Mouse (Mus musculus) kidney, embryonic 16.5 days (tissue): ENCODE data around the gene Taz. TPM values are rescaled to one million over a fixed set of nuclear protein-coding genes. Genes with fewer than 3 reads are reported as not detected.

Experiments
- ATAC-seq: fragments of 200-750 bp; cut with Nextera tagmentation; 2 replicates; pipeline ENCODE4 v1.8.0; 2017; ENCODE audit warnings: moderate TSS enrichment; ENCODE audit not compliant: low FRiP score, low TSS enrichment
- H3K27ac ChIP-seq: fragments of 300-500 bp; sonication (generic); 2 replicates; pipeline ENCODE4 v1.5.1; 2014; ENCODE audit warnings: low read length
- H3K27me3 ChIP-seq: fragments of 300-500 bp; sonication (generic); 2 replicates; pipeline ENCODE4 v1.6.1; 2014; ENCODE audit warnings: low read length, control low read depth, mixed read lengths; ENCODE audit not compliant: insufficient read depth
- H3K36me3 ChIP-seq: fragments of 300-500 bp; sonication (generic); 2 replicates; pipeline ENCODE4 v1.6.1; 2014; ENCODE audit warnings: low read length, control low read depth, mixed read lengths; ENCODE audit not compliant: insufficient read depth
- H3K4me1 ChIP-seq: fragments of 300-500 bp; sonication (generic); 2 replicates; pipeline ENCODE4 v1.6.1; 2014; ENCODE audit warnings: low read length, control low read depth, mixed read lengths; ENCODE audit not compliant: insufficient read depth
- H3K4me2 ChIP-seq: fragments of 300-500 bp; sonication (generic); replicated peaks from 2 replicates; pipeline ENCODE4 v1.6.1; 2014; ENCODE audit warnings: low read depth, low read length
- H3K4me3 ChIP-seq: fragments of 300-500 bp; sonication (generic); 2 replicates; pipeline ENCODE4 v1.5.1; 2014; ENCODE audit warnings: mild to moderate bottlenecking, low read length
- H3K9ac ChIP-seq: fragments of 300-500 bp; sonication (generic); replicated peaks from 2 replicates; pipeline ENCODE4 v1.6.1; 2014; ENCODE audit warnings: low read length
- H3K9me3 ChIP-seq: fragments of 300-500 bp; sonication (generic); 2 replicates; pipeline ENCODE4 v1.6.1; 2016; ENCODE audit warnings: low read length, control low read depth
- WGBS: fragments of 180-500 bp; shearing (Covaris S2); extraction: QIAGEN DNeasy Blood & Tissue Kit; methylation state at CpG from one replicate; pipeline ENCODE4 v1.1.7; 2014; 5-methylcytosine and 5-hydroxymethylcytosine counted together
- polyA plus RNA-seq: library from polyadenylated mRNA; unstranded; fragments of >200 nt; fragmentation: Nextera tagmentation; extraction: Ambion mirVana; gene quantifications from 2 replicates; pipeline ENCODE4 v1.2.1, GENCODE M21; 2015

Taz gene
- polyA plus RNA-seq: 97.2 and 103 TPM in 2 replicates

- peak within 1 kb of the TSS; percentile 75 for H3K9ac ChIP-seq
- H3K27me3 ChIP-seq: no peaks in the 10 kb centered on the region
- no peaks in the 10 kb centered on the region for H3K9me3 ChIP-seq
- peak within 1 kb of the TSS; percentile 58 for H3K4me3 ChIP-seq
- no peaks in the 10 kb centered on the region; the same call in 1 of the 2 replicates for H3K36me3 ChIP-seq
- H3K27ac ChIP-seq: peak within 1 kb of the TSS; percentile 77
- 28% methylated on average over 16 of the region's 16 CpGs for WGBS
- H3K4me2 ChIP-seq: peak within 1 kb of the TSS; percentile 79
- peaks cover 11% of the 10 kb centered on the region for H3K4me1 ChIP-seq
- peak; percentile 97 for ATAC-seq
Observed at GRCm38 (mm10) chrX:74281732-74282394, at the start of gene Taz, which contains the start of gene Dnase1l1. TSS of gene Taz (plus strand) at chrX:74281912. TSS of gene Dnase1l1 (minus strand) at chrX:74282337.

- Histone ChIP-seq H3K9me3 (no peaks in the 10 kb centered on the region), H3K27me3 (no peaks in the 10 kb centered on the region), H3K4me2 (no peak overlapping the region), H3K4me1 (no peaks in the 10 kb centered on the region), H3K9ac (no peak overlapping the region), H3K27ac (no peak overlapping the region), H3K4me3 (no peak overlapping the region), H3K36me3 (peaks cover 70% of the 10 kb centered on the region)
- 93% methylated on average over 5 of the region's 5 CpGs for WGBS
- ATAC-seq: no peak
Observed at GRCm38 (mm10) chrX:74233196-74233595, 48.5 kb upstream of the Taz start.

- WGBS: 95% methylated on average over 4 of the region's 4 CpGs
Observed at GRCm38 (mm10) chrX:74240332-74240731, 41.4 kb upstream of the Taz start.

GRCm38 (mm10) chrX:74243396-74243795 is 38.3 kb upstream of the Taz start:
- peak overlapping the region; percentile 78 for H3K9ac ChIP-seq
- peaks cover 41% of the 10 kb centered on the region for H3K36me3 ChIP-seq
- 82% methylated on average over 2 of the region's 2 CpGs for WGBS
- H3K9me3 ChIP-seq: no peaks in the 10 kb centered on the region
- ATAC-seq: no peak
- no peaks in the 10 kb centered on the region; the same call in 1 of the 2 replicates for H3K27me3 ChIP-seq
- H3K4me1 ChIP-seq: peaks cover 8% of the 10 kb centered on the region
- H3K4me3 ChIP-seq: peak overlapping the region; percentile 60
- no peak overlapping the region for H3K27ac ChIP-seq
- peak overlapping the region; percentile 56 for H3K4me2 ChIP-seq

More at GRCm38 (mm10) chrX:74240332-74240731, 41.4 kb upstream of the Taz start:
- peaks cover 64% of the 10 kb centered on the region for H3K36me3 ChIP-seq
- no peak overlapping the region for H3K27ac ChIP-seq
- H3K4me3 ChIP-seq: no peak overlapping the region
- H3K27me3 ChIP-seq: no peaks in the 10 kb centered on the region
- no peak for ATAC-seq
- no peak overlapping the region for H3K4me2 ChIP-seq
- peaks cover 8% of the 10 kb centered on the region for H3K4me1 ChIP-seq
- H3K9me3 ChIP-seq: no peaks in the 10 kb centered on the region
- H3K9ac ChIP-seq: no peak overlapping the region

GRCm38 (mm10) chrX:74243807-74244206 is 37.9 kb upstream of the Taz start:
- peaks cover 38% of the 10 kb centered on the region for H3K36me3 ChIP-seq
- peak overlapping the region; percentile 56 for H3K4me2 ChIP-seq
- WGBS: 59% methylated on average over 3 of the region's 3 CpGs
- H3K27me3 ChIP-seq: no peaks in the 10 kb centered on the region; the same call in 1 of the 2 replicates
- peak overlapping the region; percentile 15; the same call in 1 of the 2 replicates for H3K27ac ChIP-seq
- H3K9me3 ChIP-seq: no peaks in the 10 kb centered on the region
- H3K4me3 ChIP-seq: peak overlapping the region; percentile 60
- H3K9ac ChIP-seq: peak overlapping the region; percentile 78
- H3K4me1 ChIP-seq: peaks cover 8% of the 10 kb centered on the region
- ATAC-seq: no peak

GRCm38 (mm10) chrX:74244614-74245083 is 37.1 kb upstream of the Taz start:
- H3K36me3 ChIP-seq: peaks cover 30% of the 10 kb centered on the region
- peak overlapping the region; percentile 78 for H3K9ac ChIP-seq
- 37% methylated on average over 3 of the region's 3 CpGs for WGBS
- H3K4me1 ChIP-seq: peaks cover 8% of the 10 kb centered on the region
- peak; percentile 46 for ATAC-seq
- peak overlapping the region; percentile 60 for H3K4me3 ChIP-seq
- H3K27ac ChIP-seq: peak overlapping the region; percentile 85
- no peaks in the 10 kb centered on the region for H3K9me3 ChIP-seq
- peak overlapping the region; percentile 56 for H3K4me2 ChIP-seq
- no peaks in the 10 kb centered on the region; the same call in 1 of the 2 replicates for H3K27me3 ChIP-seq

- peaks cover 26% of the 10 kb centered on the region for H3K36me3 ChIP-seq
- peak overlapping the region; percentile 56 for H3K4me2 ChIP-seq
- no peak for ATAC-seq
- H3K4me3 ChIP-seq: peak overlapping the region; percentile 60
- no peaks in the 10 kb centered on the region; the same call in 1 of the 2 replicates for H3K27me3 ChIP-seq
- peak overlapping the region; percentile 85 for H3K27ac ChIP-seq
- no peaks in the 10 kb centered on the region for H3K9me3 ChIP-seq
- peak overlapping the region; percentile 78 for H3K9ac ChIP-seq
- 32% methylated on average over 1 of the region's 1 CpGs for WGBS
- H3K4me1 ChIP-seq: peaks cover 8% of the 10 kb centered on the region
Observed at GRCm38 (mm10) chrX:74245107-74245506, 36.6 kb upstream of the Taz start.

GRCm38 (mm10) chrX:74245687-74246086 is 36.0 kb upstream of the Taz start:
- peak overlapping the region; percentile 85 for H3K27ac ChIP-seq
- peak; percentile 52 for ATAC-seq
- peaks cover 8% of the 10 kb centered on the region for H3K4me1 ChIP-seq
- peak overlapping the region; percentile 60 for H3K4me3 ChIP-seq
- H3K27me3 ChIP-seq: no peaks in the 10 kb centered on the region; the same call in 1 of the 2 replicates
- H3K4me2 ChIP-seq: peak overlapping the region; percentile 56
- H3K9ac ChIP-seq: peak overlapping the region; percentile 78
- 25% methylated on average over 21 of the region's 21 CpGs for WGBS
- peaks cover 21% of the 10 kb centered on the region for H3K36me3 ChIP-seq
- H3K9me3 ChIP-seq: no peaks in the 10 kb centered on the region

GRCm38 (mm10) chrX:74246213-74246681 is 35.5 kb upstream of the Taz start:
- Histone ChIP-seq H3K9ac (peak overlapping the region; percentile 78), H3K4me3 (peak overlapping the region; percentile 60), H3K36me3 (peaks cover 16% of the 10 kb centered on the region), H3K4me2 (peak overlapping the region; percentile 56), H3K27me3 (no peaks in the 10 kb centered on the region; the same call in 1 of the 2 replicates), H3K9me3 (no peaks in the 10 kb centered on the region), H3K27ac (peak overlapping the region; percentile 92), H3K4me1 (peaks cover 8% of the 10 kb centered on the region)
- WGBS: 18% methylated on average over 34 of the region's 38 CpGs
- peak; percentile 88 for ATAC-seq

GRCm38 (mm10) chrX:74246693-74247092 is 35.0 kb upstream of the Taz start:
- WGBS: 27% methylated on average over 13 of the region's 15 CpGs
- H3K27ac ChIP-seq: peak overlapping the region; percentile 92
- peaks cover 11% of the 10 kb centered on the region for H3K36me3 ChIP-seq
- peak overlapping the region; percentile 51 for H3K4me2 ChIP-seq
- ATAC-seq: peak; percentile 50
- no peaks in the 10 kb centered on the region for H3K9me3 ChIP-seq
- peaks cover 8% of the 10 kb centered on the region for H3K4me1 ChIP-seq
- peak overlapping the region; percentile 58 for H3K9ac ChIP-seq
- peak overlapping the region; percentile 60 for H3K4me3 ChIP-seq
- no peaks in the 10 kb centered on the region; the same call in 1 of the 2 replicates for H3K27me3 ChIP-seq
